Mouse (Mus musculus) adrenal gland, adult 18-20 months (tissue): ENCODE measurements around the gene Efcc1. TPM values are rescaled to one million over a fixed set of nuclear protein-coding genes. Genes with fewer than 3 reads are reported as not detected.

Source experiments
- DNase-seq, 2 experiments: peaks; one replicate each; pipeline ENCODE4 v3.0.0; 2021 to 2022; ENCODE audit warnings: low spot score in 2 of 2
- total RNA-seq, 2 experiments: library from RNA; stranded (reverse); gene quantifications; 1 replicate in 1 of 2; 2 replicates in 1 of 2; pipeline ENCODE4 v1.2.3; 2021

Efcc1 gene
- total RNA-seq, 2 experiments from 2014 or later: 0.27 to 0.51 TPM

DNA sequence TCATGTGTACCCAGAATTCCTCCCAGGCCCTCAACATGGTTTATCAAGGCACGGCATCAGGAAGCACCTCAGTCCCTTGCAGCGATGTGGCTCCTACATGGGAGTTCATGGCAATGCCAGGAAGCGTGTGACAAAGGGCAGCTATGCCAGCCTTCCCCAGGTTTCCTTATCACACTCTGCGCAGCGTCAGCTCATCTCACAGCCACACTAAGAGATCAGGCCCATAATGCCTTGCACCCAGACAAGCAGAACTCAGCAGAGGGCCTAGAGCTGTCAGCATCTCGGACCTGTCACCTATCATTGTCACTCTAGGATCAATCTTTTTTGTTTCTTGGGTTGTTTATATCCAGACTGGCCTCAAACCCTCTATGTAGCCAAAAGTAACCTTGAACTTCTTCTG is 68.9 kb downstream of the Efcc1 start:
- no peak for DNase-seq

DNA sequence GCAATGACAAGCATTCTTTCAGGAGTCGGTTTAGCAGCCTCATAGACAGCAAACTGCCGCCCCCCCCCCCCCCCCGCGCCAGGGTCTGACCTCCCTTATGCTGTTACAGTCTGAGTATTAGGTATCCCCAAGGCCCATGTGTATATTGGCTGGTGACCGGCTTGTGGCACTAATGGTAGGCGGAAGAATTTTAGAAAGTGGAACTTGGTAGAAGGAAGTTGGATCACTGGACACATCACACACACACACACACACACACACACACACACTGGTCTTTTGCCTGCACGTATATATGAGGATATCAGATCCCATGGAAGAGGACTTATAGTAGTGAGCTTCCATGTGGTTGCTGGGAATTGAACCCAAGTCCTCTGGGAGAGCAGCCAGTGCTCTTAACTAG is 71.8 kb downstream of the Efcc1 start:
- no peak for DNase-seq

DNA sequence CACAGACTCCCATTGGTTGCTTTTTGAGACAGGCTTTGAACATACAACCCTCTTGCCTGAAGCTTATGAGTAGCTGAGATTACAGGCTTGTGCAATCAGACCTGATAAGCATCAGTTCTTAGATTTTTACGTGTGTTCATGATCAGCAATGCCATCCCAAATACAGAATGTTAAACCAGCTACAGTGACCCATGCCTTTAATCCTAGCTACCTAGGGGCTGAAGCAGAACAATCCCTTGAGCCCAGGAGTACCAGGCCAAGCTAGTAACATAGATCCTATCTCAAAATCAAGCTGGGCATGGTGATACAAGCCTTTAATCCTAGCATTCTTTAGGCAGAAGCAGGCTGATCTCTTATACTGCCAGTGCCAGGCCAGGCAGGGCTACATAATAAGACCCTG is 73.4 kb downstream of the Efcc1 start:
- DNase-seq: no peak

DNA sequence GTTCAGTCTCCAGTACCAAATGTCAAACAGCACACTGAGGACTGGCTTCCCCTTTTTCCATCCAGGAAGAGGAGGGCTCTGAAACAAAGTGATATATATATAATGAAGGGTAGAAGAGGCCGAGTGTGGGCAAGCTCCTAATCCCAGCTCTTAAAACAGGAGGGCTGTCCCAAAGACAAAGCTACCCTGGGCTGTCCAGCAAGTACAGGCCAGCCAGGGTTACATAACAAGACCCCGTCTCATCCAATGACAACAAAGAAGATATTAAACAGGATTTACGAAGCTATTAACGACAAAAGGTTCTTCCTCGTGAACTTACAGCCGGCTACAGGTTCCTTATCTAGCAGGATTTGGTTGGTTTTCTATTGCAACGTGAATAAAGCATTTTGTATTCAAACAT is 74.2 kb downstream of the Efcc1 start:
- no peak for DNase-seq

DNA sequence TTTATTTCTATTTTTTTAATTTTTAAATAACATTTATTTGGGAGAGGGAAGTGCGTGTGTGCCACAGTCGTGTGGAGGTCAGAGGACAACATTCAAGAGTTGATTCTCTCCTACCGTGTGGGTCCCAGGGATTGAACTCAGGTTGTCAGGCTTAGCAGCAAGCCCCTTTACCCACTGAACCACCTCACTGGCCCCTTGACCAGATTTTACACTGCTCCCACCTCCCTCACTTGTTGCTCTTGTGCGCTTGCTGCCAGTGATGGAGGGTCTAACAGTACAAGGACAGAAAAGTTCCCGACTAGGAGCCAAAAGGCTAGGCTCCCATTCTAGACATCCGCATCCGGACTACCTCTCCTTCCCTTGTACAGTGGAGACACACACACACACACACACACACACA is 74.8 kb downstream of the Efcc1 start:
- DNase-seq: no peak

Other genes starting within 250 kb of the Efcc1 start
- 1 to 10 TPM; 2.9 to 5.0 TPM for gene Arhgap25, start 197.6 kb upstream of the Efcc1 start, total RNA-seq
- gene Prokr1, start 140.1 kb upstream of the Efcc1 start, total RNA-seq: under 1 TPM; 0.13 to 0.64 TPM
- gene Aplf, start 58.7 kb upstream of the Efcc1 start, total RNA-seq: 1 to 10 TPM; 4.4 to 7.5 TPM
- under 1 TPM in 1 of 2 experiments, not detected in 1; 0.70 TPM for gene Gp9, start 47.2 kb downstream of the Efcc1 start, total RNA-seq
- 10 to 100 TPM; 28.8 to 30.0 TPM for gene Rab43, start 81.3 kb downstream of the Efcc1 start, total RNA-seq
- 1 to 10 TPM; 4.3 to 6.8 TPM for gene Gm45140, start 104.9 kb downstream of the Efcc1 start, total RNA-seq
- 100 to 1,000 TPM in 1 of 2 experiments, 10 to 100 TPM in 1; 55.9 to 120 TPM for gene Isy1, start 107.9 kb downstream of the Efcc1 start, total RNA-seq
- gene Cnbp, start 120.2 kb downstream of the Efcc1 start, total RNA-seq: 100 to 1,000 TPM; 428 to 457 TPM
- gene Copg1, start 156.9 kb downstream of the Efcc1 start, total RNA-seq: 100 to 1,000 TPM; 103 to 105 TPM
- gene Hmces, start 183.1 kb downstream of the Efcc1 start, total RNA-seq: 10 to 100 TPM; 23.1 to 24.8 TPM